Mouse (Mus musculus): ENCODE measurements around the gene Plcb3. TPM values are rescaled to one million over a fixed set of nuclear protein-coding genes. Genes with fewer than 3 reads are reported as not detected.

Plcb3 gene
- polyA plus RNA-seq, 1 experiment, result 14.6 TPM

DNA sequence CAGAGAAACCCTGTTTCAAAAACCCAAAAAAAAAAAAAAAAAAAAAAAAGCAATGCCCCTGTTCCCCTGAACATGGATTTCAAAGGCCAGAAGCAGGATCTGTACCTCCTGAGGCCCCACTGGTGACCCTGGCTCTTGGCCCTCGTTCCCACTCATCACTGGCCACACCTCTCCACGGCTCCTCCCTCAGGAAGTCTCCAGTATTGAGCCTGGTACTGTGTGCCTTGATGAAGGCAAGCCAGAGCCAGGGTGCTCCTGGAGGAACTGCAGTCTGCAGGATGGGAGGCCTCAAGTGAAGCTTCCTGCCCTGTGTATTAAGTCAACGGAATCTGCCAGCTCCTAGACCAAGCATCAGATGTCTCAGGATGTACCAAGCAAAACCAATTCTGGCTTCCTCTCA lies 70.1 kb downstream of the Plcb3 start:
- TF ChIP-seq POLR2A (IDR thresholded peaks at IDR 0.05; ENCODE audit: borderline replicate concordance, control insufficient read depth, low read depth, low read length) (no peak), CTCF (IDR thresholded peaks at IDR 0.05; ENCODE audit: control insufficient read depth, insufficient read depth, low read length) (no peak)
- H3K4me3 ChIP-seq (replicated peaks; ENCODE audit: control insufficient read depth, low read depth, low read length), result no peak overlapping the region
- no peak overlapping the region for H3K27ac ChIP-seq (ENCODE audit: control insufficient read depth, insufficient read depth, low read depth, low read length, poor library complexity)
- H3K4me1 ChIP-seq (ENCODE audit: control insufficient read depth, insufficient read depth, low read length), result no peaks in the 10 kb centered on the region; the same call in 1 of the 2 replicates
- 61% methylated on average over 3 of the region's 3 CpGs for WGBS

DNA sequence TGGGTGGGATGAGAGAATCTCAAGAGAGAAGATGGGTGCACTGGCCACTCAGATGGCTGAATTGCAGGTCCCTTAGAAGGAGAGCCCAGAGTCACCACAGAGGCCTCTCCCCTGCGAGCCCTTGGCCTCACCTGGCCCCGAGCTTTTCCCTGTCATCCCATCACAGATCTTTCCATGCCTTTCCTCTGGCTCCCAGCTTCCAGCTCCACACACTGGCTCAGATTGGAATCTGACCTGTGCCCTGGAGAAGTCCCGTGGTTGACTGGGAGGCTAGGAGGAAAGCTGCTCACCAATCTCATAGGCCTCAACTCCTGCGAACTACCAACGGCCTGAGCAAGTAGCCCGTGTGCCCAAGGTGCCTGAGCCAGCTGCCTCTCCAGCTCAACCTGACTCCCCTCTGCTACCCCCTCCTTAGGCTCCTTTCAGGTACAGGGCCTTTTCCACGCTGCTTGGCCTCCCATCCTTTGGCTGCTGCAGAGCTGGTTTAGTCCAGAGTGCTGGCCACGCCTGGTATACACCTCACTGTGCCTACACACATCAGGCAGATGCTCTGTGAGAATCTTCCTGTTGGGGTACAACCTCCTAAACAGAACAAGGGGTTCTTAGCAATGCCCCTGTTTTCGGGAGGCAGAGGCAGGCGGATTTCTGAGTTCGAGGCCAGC lies 70.6 kb downstream of the Plcb3 start:
- Histone ChIP-seq H3K4me1 (ENCODE audit: control insufficient read depth, insufficient read depth, low read length) (no peaks in the 10 kb centered on the region; the same call in 1 of the 2 replicates), H3K4me3 (replicated peaks; ENCODE audit: control insufficient read depth, low read depth, low read length) (no peak overlapping the region), H3K27ac (ENCODE audit: control insufficient read depth, insufficient read depth, low read depth, low read length, poor library complexity) (no peak overlapping the region)
- 84% methylated on average over 11 of the region's 11 CpGs for WGBS
- TF ChIP-seq POLR2A (IDR thresholded peaks at IDR 0.05; ENCODE audit: borderline replicate concordance, control insufficient read depth, low read depth, low read length), result no peak
- TF ChIP-seq CTCF (IDR thresholded peaks at IDR 0.05; ENCODE audit: control insufficient read depth, insufficient read depth, low read length), result no peak

DNA sequence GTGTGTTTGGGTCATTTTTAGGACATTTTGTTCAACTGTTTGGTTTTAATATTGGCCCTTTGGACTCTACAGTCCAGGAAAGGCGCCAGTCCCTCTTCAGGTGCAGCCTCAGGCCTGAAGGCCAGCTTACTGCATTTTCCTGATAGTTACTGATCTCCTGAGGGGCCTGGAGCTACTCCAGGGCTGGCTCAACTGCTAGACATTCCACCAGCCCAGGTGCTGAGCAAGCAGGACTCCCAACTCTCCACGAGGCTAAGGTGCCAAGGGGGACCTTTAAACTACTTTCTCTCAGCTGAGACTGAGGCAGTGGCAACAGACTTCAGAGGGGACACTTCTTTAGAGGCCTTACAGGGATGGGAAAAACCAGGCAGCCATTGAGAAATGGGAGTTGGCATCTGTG lies 71.4 kb downstream of the Plcb3 start:
- Histone ChIP-seq H3K4me3 (replicated peaks; ENCODE audit: control insufficient read depth, low read depth, low read length) (no peak overlapping the region), H3K27ac (ENCODE audit: control insufficient read depth, insufficient read depth, low read depth, low read length, poor library complexity) (no peak overlapping the region), H3K4me1 (ENCODE audit: control insufficient read depth, insufficient read depth, low read length) (no peaks in the 10 kb centered on the region; the same call in 1 of the 2 replicates)
- TF ChIP-seq CTCF (IDR thresholded peaks at IDR 0.05; ENCODE audit: control insufficient read depth, insufficient read depth, low read length) (no peak), POLR2A (IDR thresholded peaks at IDR 0.05; ENCODE audit: borderline replicate concordance, control insufficient read depth, low read depth, low read length) (no peak)
- WGBS, result 80% methylated on average over 2 of the region's 2 CpGs

DNA sequence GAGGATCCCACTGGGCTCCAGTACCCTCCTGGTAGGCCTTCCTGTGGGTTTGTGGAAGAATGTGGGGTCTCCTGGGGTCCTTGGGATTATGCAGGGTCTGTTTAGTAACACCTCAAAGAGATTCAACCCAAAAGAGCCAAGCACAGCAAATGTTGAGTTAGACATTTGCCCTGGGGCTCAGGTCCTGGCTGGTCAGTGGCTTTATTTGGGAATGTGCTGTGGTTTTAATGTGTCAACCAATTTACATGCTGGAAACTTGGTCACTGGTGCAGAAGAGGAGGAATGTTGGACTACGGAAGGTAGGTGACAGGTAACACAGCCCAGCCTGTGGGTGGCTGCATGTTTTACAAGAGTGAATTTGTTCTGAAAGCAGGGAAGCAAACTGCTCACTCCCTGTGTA lies 73.2 kb downstream of the Plcb3 start:
- no peak overlapping the region for H3K27ac ChIP-seq (ENCODE audit: control insufficient read depth, insufficient read depth, low read depth, low read length, poor library complexity)
- H3K4me3 ChIP-seq (replicated peaks; ENCODE audit: control insufficient read depth, low read depth, low read length), result no peak overlapping the region
- TF ChIP-seq POLR2A (IDR thresholded peaks at IDR 0.05; ENCODE audit: borderline replicate concordance, control insufficient read depth, low read depth, low read length), result no peak
- TF ChIP-seq CTCF (IDR thresholded peaks at IDR 0.05; ENCODE audit: control insufficient read depth, insufficient read depth, low read length), result no peak
- 88% methylated on average over 1 of the region's 1 CpGs for WGBS
- H3K4me1 ChIP-seq (ENCODE audit: control insufficient read depth, insufficient read depth, low read length), result no peaks in the 10 kb centered on the region; the same call in 1 of the 2 replicates

Other genes with a start within 250 kb of the Plcb3 start
- gene Rps6ka4, start 135.8 kb downstream of the Plcb3 start, polyA plus RNA-seq (2011; ENCODE audit: insufficient read depth, insufficient read length, low replicate concordance, missing spikeins), result 4.7 and 5.5 TPM in 2 replicates
- 29.0 and 66.6 TPM in 2 replicates for gene Ccdc88b, start 118.3 kb downstream of the Plcb3 start, polyA plus RNA-seq (2011; ENCODE audit: insufficient read depth, insufficient read length, low replicate concordance, missing spikeins)
- gene Trmt112, start 66.8 kb downstream of the Plcb3 start, polyA plus RNA-seq (2011; ENCODE audit: insufficient read depth, insufficient read length, low replicate concordance, missing spikeins), result 28.6 and 37.9 TPM in 2 replicates
- 181 and 324 TPM in 2 replicates for gene Prdx5, start 66.4 kb downstream of the Plcb3 start, polyA plus RNA-seq (2011; ENCODE audit: insufficient read depth, insufficient read length, low replicate concordance, missing spikeins)
- 25.1 and 27.2 TPM in 2 replicates for gene Esrra, start 54.7 kb downstream of the Plcb3 start, polyA plus RNA-seq (2011; ENCODE audit: insufficient read depth, insufficient read length, low replicate concordance, missing spikeins)
- 2.6 TPM in 1 of 2 replicates, not detected in the other for gene Catsperz, start 51.1 kb downstream of the Plcb3 start, polyA plus RNA-seq (2011; ENCODE audit: insufficient read depth, insufficient read length, low replicate concordance, missing spikeins)
- not detected in 2 replicates for gene Kcnk4, start 42.0 kb downstream of the Plcb3 start, polyA plus RNA-seq (2011; ENCODE audit: insufficient read depth, insufficient read length, low replicate concordance, missing spikeins)
- 15.4 and 20.4 TPM in 2 replicates for gene Bad, start 34.6 kb downstream of the Plcb3 start, polyA plus RNA-seq (2011; ENCODE audit: insufficient read depth, insufficient read length, low replicate concordance, missing spikeins)
- 18.7 and 31.9 TPM in 2 replicates for gene Gpr137, start 34.0 kb downstream of the Plcb3 start, polyA plus RNA-seq (2011; ENCODE audit: insufficient read depth, insufficient read length, low replicate concordance, missing spikeins)
- gene Ppp1r14b, start 1.5 kb downstream of the Plcb3 start, polyA plus RNA-seq (2011; ENCODE audit: insufficient read depth, insufficient read length, low replicate concordance, missing spikeins), result 83.5 and 137 TPM in 2 replicates
- gene Fkbp2, start 4.0 kb upstream of the Plcb3 start, polyA plus RNA-seq (2011; ENCODE audit: insufficient read depth, insufficient read length, low replicate concordance, missing spikeins), result 40.9 and 42.3 TPM in 2 replicates
- gene Vegfb, start 11.2 kb upstream of the Plcb3 start, polyA plus RNA-seq (2011; ENCODE audit: insufficient read depth, insufficient read length, low replicate concordance, missing spikeins), result 10.0 and 14.0 TPM in 2 replicates
- 14.8 and 28.8 TPM in 2 replicates for gene Dnajc4, start 16.1 kb upstream of the Plcb3 start, polyA plus RNA-seq (2011; ENCODE audit: insufficient read depth, insufficient read length, low replicate concordance, missing spikeins)
- gene Nudt22, start 19.6 kb upstream of the Plcb3 start, polyA plus RNA-seq (2011; ENCODE audit: insufficient read depth, insufficient read length, low replicate concordance, missing spikeins), result 13.2 and 20.7 TPM in 2 replicates
- gene Trpt1, start 19.7 kb upstream of the Plcb3 start, polyA plus RNA-seq (2011; ENCODE audit: insufficient read depth, insufficient read length, low replicate concordance, missing spikeins), result 4.6 TPM in 1 of 2 replicates, not detected in the other
- gene Fermt3, start 43.0 kb upstream of the Plcb3 start, polyA plus RNA-seq (2011; ENCODE audit: insufficient read depth, insufficient read length, low replicate concordance, missing spikeins), result 149 and 202 TPM in 2 replicates
- 54.6 and 95.7 TPM in 2 replicates for gene Stip1, start 63.5 kb upstream of the Plcb3 start, polyA plus RNA-seq (2011; ENCODE audit: insufficient read depth, insufficient read length, low replicate concordance, missing spikeins)
- 4.8 and 6.2 TPM in 2 replicates for gene Macrod1, start 80.3 kb upstream of the Plcb3 start, polyA plus RNA-seq (2011; ENCODE audit: insufficient read depth, insufficient read length, low replicate concordance, missing spikeins)
- not detected in 2 replicates for gene Flrt1, start 129.3 kb upstream of the Plcb3 start, polyA plus RNA-seq (2011; ENCODE audit: insufficient read depth, insufficient read length, low replicate concordance, missing spikeins)
- gene Otub1, start 229.8 kb upstream of the Plcb3 start, polyA plus RNA-seq (2011; ENCODE audit: insufficient read depth, insufficient read length, low replicate concordance, missing spikeins), result 24.0 and 45.5 TPM in 2 replicates
- gene Cox8a, start 241.1 kb upstream of the Plcb3 start, polyA plus RNA-seq (2011; ENCODE audit: insufficient read depth, insufficient read length, low replicate concordance, missing spikeins), result 369 and 431 TPM in 2 replicates

All from bone marrow, adult 2 months (tissue).